Mouse (Mus musculus) G1E (cell line): ENCODE results near the gene Jund. TPM values are rescaled to one million over a fixed set of nuclear protein-coding genes. Genes with fewer than 3 reads are reported as not detected.
A peak's percentile ranks its signal among the peaks of the same experiment; 100 is the strongest.

Experiments
- ATAC-seq: 2 replicates; pipeline ENCODE4 v1.8.0; 2016; ENCODE audit warnings: mild to moderate bottlenecking; ENCODE audit not compliant: insufficient number of reproducible peaks, poor library complexity, low FRiP score, severe bottlenecking; ENCODE audit errors: extremely low read depth
- DNase-seq: peaks from one replicate; pipeline ENCODE4 v3.0.0; 2012; ENCODE audit warnings: low spot score
- H3K27me3 ChIP-seq: 2 replicates; pipeline ENCODE4 v1.6.1; 2012; ENCODE audit warnings: mild to moderate bottlenecking, low read length, inconsistent platforms; ENCODE audit not compliant: insufficient read depth
- H3K36me3 ChIP-seq: replicated peaks from 2 replicates; pipeline ENCODE3; 2012; ENCODE audit warnings: mild to moderate bottlenecking, inconsistent platforms
- H3K4me1 ChIP-seq: 2 replicates; pipeline ENCODE4 v1.6.1; 2012; ENCODE audit warnings: low read depth, low read length, inconsistent platforms, mixed read lengths; ENCODE audit not compliant: insufficient read depth
- H3K4me3 ChIP-seq: 2 replicates; pipeline ENCODE4 v1.5.1; 2012; ENCODE audit warnings: low read depth, mild to moderate bottlenecking, inconsistent platforms, low read length, moderate library complexity, mixed read lengths
- H3K9me3 ChIP-seq: replicated peaks from 2 replicates; pipeline ENCODE4 v1.6.1; 2012; ENCODE audit warnings: inconsistent platforms
- CTCF ChIP-seq: IDR thresholded peaks from 2 replicates; pipeline ENCODE4 v1.5.1; 2012; ENCODE audit warnings: low read depth, low read length, inconsistent platforms, mixed read lengths
- GATA1 ChIP-seq: IDR thresholded peaks from 2 replicates; pipeline ENCODE4 v1.6.1; 2012; ENCODE audit warnings: borderline replicate concordance, low read length, inconsistent platforms, mixed read lengths
- GATA2 ChIP-seq: IDR thresholded peaks from 2 replicates; pipeline ENCODE4 v1.6.1; 2012; ENCODE audit warnings: low read depth, low read length, inconsistent platforms, borderline replicate concordance
- POLR2AphosphoS5 ChIP-seq: IDR thresholded peaks from 2 replicates; pipeline ENCODE4 v1.6.1; 2012; ENCODE audit warnings: low read depth, low read length, inconsistent platforms; ENCODE audit not compliant: insufficient replicate concordance
- TAL1 ChIP-seq: conservative IDR thresholded peaks from 2 replicates; pipeline ENCODE4 v1.6.1; 2012; ENCODE audit warnings: low read depth, low read length, inconsistent platforms, mixed read lengths
- polyA plus RNA-seq: library from polyadenylated mRNA; stranded (reverse); fragments of >175 nt; gene quantifications from 2 replicates; pipeline ENCODE4 v1.2.3, GENCODE M21; 2012
- total RNA-seq, 2 experiments: library from RNA; stranded (forward) in 1 of 2; stranded (reverse) in 1 of 2; fragments of 200-1000 nt in 1 of 2; fragments of >200 nt in 1 of 2; fragmentation: Nextera tagmentation in 1 of 2; gene quantifications; 2 replicates each; pipeline ENCODE4 v1.2.3; 2014 to 2017

Jund gene
- total and polyA plus RNA-seq, 3 experiments, result 40.2 to 183 (median 60.3) TPM

DNA sequence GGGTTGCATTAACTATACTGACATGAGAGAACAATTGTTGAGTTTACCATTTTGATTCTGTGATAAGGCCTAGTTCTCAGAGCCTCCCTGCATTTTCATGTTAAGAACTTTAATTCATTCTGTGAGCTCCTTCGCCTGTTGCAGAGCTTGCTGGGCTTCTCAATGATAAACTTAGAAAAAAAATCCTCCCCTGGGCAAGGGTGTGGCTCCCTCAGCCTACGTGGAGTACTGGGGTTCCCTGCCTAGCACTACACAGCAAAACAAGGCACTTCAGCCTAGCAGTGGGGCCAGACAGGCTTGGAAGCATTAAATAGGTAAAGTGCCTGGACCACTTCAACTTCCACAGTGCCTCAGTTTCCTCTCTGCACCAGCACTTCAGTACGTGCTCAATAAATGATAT is 17.3 kb upstream of the Jund start:
- peaks cover 39% of the 10 kb centered on the region for H3K27me3 ChIP-seq
- H3K4me3 ChIP-seq, result no peak overlapping the region
- TF ChIP-seq TAL1 (no peak), POLR2AphosphoS5 (no peak), GATA2 (no peak), GATA1 (no peak), CTCF (no peak)
- peaks cover 8% of the 10 kb centered on the region for H3K9me3 ChIP-seq
- ATAC-seq (no peak), DNase-seq (no peak)
- H3K36me3 ChIP-seq, result peaks cover 47% of the 10 kb centered on the region
- peaks cover 55% of the 10 kb centered on the region for H3K4me1 ChIP-seq

DNA sequence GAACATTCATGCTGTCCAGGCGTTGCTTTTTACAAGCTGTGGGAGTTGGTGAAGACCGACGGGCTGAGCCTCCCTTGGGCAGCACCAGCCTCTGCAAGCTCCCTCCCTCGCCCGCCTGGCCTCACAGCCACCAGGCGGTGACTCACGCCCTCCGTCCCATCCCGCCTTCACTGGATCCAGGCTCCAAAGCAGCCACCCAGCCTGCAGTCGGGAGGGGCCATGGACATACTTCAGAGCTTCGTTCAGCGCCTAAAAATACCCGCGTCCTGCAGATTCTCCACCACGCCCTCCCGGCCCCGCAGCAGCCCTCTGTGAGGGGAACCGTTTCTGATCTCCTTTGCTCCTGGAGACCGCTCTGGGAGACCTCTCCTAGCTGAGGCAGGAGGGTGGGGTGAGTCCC is 16.6 kb upstream of the Jund start:
- Histone ChIP-seq H3K4me1 (peaks cover 51% of the 10 kb centered on the region), H3K36me3 (peaks cover 39% of the 10 kb centered on the region), H3K27me3 (peaks cover 45% of the 10 kb centered on the region), H3K9me3 (peaks cover 8% of the 10 kb centered on the region), H3K4me3 (peak overlapping the region; percentile 33; the same call in 1 of the 2 replicates)
- TF ChIP-seq TAL1 (no peak), GATA2 (no peak), GATA1 (no peak), CTCF (no peak), POLR2AphosphoS5 (no peak)
- DNase-seq (no peak), ATAC-seq (no peak)

DNA sequence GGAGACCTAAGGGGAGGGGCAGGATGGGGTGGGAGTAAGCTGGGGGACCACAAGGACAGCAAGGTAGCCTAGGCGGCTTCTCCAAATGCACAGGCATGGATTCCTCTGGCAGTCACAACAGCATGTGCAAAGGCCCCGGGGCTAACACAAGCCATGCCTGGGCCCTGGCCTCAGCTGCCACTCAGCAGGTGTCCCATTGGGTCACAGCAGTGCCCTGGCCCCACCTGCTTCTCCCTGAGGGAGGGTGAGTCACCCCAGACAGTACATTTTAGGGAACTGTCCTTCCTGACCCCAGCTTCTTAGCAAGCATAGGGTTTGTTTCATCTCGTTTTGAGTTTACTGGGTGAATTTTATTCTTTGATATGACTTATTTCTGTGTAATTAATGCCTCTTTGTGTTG is 16.1 kb upstream of the Jund start:
- no peak for TF ChIP-seq TAL1
- no peak for TF ChIP-seq POLR2AphosphoS5
- TF ChIP-seq GATA2, result no peak
- TF ChIP-seq GATA1, result no peak
- TF ChIP-seq CTCF, result no peak
- Histone ChIP-seq H3K4me1 (peaks cover 47% of the 10 kb centered on the region), H3K4me3 (no peak overlapping the region), H3K9me3 (peaks cover 8% of the 10 kb centered on the region), H3K36me3 (peaks cover 34% of the 10 kb centered on the region), H3K27me3 (peaks cover 50% of the 10 kb centered on the region)
- ATAC-seq (no peak), DNase-seq (no peak)

DNA sequence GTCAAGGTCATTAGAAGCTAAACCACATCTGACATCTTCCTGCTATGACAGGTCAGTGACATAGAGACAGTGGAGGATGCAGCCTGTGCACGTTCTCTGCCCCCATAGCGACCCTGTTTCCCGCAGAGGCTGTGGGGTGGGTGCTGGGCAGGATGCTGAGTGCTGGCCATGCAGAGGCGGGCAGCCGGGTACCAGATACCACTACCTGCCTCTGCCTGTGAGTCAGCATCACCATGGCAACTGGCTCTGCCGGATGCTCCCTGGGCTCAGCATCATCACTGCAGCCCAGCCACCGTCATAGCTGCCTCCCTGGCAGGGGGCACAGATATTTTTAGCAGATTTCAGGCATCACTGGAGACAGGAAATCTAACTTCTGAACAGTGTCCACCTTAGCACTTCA is 14.5 kb upstream of the Jund start:
- Histone ChIP-seq H3K4me1 (peaks cover 33% of the 10 kb centered on the region), H3K4me3 (no peak overlapping the region), H3K27me3 (peaks cover 61% of the 10 kb centered on the region), H3K9me3 (peaks cover 8% of the 10 kb centered on the region), H3K36me3 (peaks cover 18% of the 10 kb centered on the region)
- ATAC-seq, result no peak
- no peak for TF ChIP-seq GATA1
- no peak for TF ChIP-seq POLR2AphosphoS5
- TF ChIP-seq CTCF, result no peak
- no peak for TF ChIP-seq GATA2
- no peak for TF ChIP-seq TAL1
- no peak for DNase-seq

DNA sequence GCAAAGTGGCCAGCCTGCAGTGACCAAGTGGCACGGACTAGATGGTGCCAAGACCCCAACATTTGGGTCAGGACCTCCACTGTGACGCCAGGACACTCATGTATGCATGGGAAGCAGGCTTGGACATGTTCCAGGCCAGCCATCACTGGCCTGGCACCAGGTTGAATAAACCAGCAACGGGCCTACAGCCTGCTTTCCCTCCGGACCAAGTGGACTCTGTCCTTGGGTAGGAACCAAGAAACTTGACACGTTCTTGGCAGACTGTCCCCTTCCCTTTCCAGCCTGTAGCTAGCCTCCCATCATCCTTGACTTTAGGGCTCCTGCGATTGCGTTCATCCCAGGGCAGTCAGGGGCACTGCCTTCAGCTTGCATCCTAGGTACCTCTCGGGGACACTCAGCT is 11.2 kb upstream of the Jund start:
- peaks cover 8% of the 10 kb centered on the region for H3K9me3 ChIP-seq
- no peak overlapping the region for H3K4me3 ChIP-seq
- DNase-seq (no peak), ATAC-seq (no peak)
- no peaks in the 10 kb centered on the region for H3K36me3 ChIP-seq
- TF ChIP-seq GATA2, result no peak
- no peak for TF ChIP-seq TAL1
- no peak for TF ChIP-seq CTCF
- no peak for TF ChIP-seq POLR2AphosphoS5
- TF ChIP-seq GATA1, result no peak
- peaks cover 26% of the 10 kb centered on the region for H3K4me1 ChIP-seq
- H3K27me3 ChIP-seq, result peaks cover 75% of the 10 kb centered on the region

DNA sequence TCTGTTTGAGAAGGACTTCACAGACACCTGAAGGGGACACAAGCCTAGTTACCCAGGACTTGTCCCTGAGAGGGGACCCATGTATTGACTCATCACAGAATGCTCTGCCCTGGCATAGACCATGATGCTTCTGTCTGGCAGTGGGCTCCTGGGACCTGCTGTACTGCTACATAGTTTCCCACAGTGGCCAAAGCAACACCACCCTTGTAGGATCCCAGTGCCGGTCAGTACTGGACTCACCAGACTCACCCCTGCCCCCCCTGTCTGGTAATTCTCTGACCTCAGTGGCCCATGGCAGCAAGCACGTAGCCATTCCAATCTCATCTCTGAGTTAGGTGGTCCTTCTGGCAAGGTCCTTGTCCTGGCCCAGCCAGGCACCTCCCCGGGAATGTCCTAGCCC is 10.6 kb upstream of the Jund start:
- no peak for TF ChIP-seq GATA2
- H3K4me1 ChIP-seq, result peaks cover 24% of the 10 kb centered on the region
- H3K27me3 ChIP-seq, result peaks cover 72% of the 10 kb centered on the region
- no peak for ATAC-seq
- no peak for DNase-seq
- no peaks in the 10 kb centered on the region for H3K36me3 ChIP-seq
- peaks cover 8% of the 10 kb centered on the region for H3K9me3 ChIP-seq
- H3K4me3 ChIP-seq, result no peak overlapping the region

DNA sequence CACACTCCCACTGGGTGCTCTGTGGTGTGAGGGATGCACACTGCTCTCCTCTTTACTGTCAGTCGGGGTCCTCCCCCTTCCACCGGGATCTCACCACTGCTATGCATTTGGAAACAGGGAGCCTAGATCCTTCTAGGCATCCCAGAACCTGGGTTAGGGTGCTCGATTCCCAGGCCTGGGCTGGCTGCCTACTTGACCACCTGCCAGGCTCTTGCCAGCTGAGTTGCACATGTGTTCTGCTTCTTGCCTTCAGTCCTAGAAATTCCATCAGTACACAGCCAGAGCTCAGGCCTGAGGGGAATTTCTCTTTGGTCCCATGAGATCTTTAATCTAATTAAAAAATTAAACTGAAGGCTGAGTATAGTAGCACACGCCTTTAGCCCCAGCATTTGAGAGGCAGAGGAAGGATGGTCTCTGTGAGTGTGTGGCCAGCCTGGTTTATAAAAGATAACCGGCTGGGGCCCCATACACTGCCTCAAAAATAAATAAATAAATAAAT is 8.8 kb upstream of the Jund start:
- ATAC-seq (no peak), DNase-seq (no peak)
- H3K9me3 ChIP-seq, result no peaks in the 10 kb centered on the region
- peaks cover 36% of the 10 kb centered on the region for H3K4me1 ChIP-seq
- no peak overlapping the region for H3K4me3 ChIP-seq
- TF ChIP-seq GATA2 (no peak), CTCF (no peak), GATA1 (no peak), TAL1 (no peak), POLR2AphosphoS5 (no peak)
- H3K36me3 ChIP-seq, result no peaks in the 10 kb centered on the region
- H3K27me3 ChIP-seq, result peaks cover 56% of the 10 kb centered on the region
